Mouse (Mus musculus) lung, adult 2 months (tissue): ENCODE measurements around the gene Bcar1.

ENCODE experiments used
- CTCF ChIP-seq: fragments of 200-500 bp; IDR thresholded peaks from 2 replicates; pipeline ENCODE4 v1.5.1; 2011; ENCODE audit warnings: mild to moderate bottlenecking, low read length, control low read depth; ENCODE audit not compliant: insufficient read depth
- POLR2A ChIP-seq: fragments of 200-500 bp; IDR thresholded peaks from 2 replicates; pipeline ENCODE4 v1.6.1; 2011; ENCODE audit warnings: low read depth, mild to moderate bottlenecking, control low read depth, low read length, borderline replicate concordance; ENCODE audit errors: extremely low read depth

- TF ChIP-seq CTCF = no peak
- TF ChIP-seq POLR2A = no peak
Observed at GRCm38 (mm10) chr8:111735791-111736190, 7.8 kb downstream of the Bcar1 start.
